Mouse (Mus musculus) olfactory bulb, adult 2 months (tissue): ENCODE measurements around the gene Spag8.

Experiments
- CTCF ChIP-seq: fragments of 200-500 bp; IDR thresholded peaks from 2 replicates; pipeline ENCODE4 v1.5.1; 2012; ENCODE audit warnings: low read depth, mild to moderate bottlenecking, low read length, moderate library complexity; ENCODE audit not compliant: insufficient read depth
- POLR2A ChIP-seq: fragments of 200-500 bp; IDR thresholded peaks from 2 replicates; pipeline ENCODE4 v1.6.1; 2012; ENCODE audit warnings: mild to moderate bottlenecking, low read depth, low read length, moderate library complexity; ENCODE audit not compliant: insufficient read depth

DNA sequence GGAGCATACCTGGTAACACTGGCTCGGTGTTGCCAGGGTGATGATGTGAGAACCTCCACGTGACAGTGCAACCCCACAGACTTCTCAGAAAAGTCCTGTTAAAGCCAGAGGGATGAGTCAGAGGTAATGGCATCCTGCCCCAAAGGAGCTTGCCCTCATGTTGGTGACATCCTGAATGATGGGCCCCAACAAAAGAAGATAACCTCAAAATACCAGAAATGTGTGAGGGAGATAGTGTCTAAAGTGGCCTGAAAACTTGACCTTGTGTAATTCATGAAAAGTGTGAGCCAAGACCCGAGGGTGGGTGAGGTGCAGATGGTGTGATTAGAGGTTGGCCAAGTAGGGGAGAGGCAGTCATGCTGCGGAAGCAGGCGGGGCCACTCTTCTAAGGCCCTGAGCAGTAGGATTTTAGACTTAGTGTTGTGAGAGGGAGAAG lies 40.4 kb upstream of the Spag8 start:
- TF ChIP-seq POLR2A (no peak), CTCF (no peak)
